Mouse (Mus musculus): ENCODE measurements around the gene Adora2b.
A peak's percentile ranks its signal among the peaks of the same experiment; 100 is the strongest.
"Not testable (repeated sequence)": the region's sequence is repeated elsewhere in the genome, so short reads cannot be mapped to it uniquely, and the experiment has no call there.

The Adora2b gene

DNA sequence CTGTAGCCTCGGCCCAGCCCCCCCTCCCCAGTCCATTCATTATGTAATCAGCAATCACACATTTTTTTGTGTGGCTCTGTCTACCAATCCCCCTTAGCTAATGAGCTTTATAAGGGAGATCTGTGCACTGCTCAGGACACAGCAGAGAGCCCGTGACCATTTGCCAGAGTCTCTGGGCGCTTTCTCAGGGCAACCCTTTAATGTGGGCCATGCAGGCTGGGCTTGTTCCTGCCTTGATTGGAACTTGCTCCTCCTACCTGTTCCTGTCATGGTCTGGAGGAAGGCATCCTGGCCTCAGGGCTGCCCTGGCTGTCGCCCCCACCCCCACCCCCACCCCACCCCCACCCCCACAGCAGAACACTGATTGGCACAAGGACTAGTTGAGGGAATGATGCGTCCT is 10.4 kb downstream of the Adora2b start:
- no peak for DNase-seq (ENCODE audit: extremely low read depth, low read depth, low spot score)

DNA sequence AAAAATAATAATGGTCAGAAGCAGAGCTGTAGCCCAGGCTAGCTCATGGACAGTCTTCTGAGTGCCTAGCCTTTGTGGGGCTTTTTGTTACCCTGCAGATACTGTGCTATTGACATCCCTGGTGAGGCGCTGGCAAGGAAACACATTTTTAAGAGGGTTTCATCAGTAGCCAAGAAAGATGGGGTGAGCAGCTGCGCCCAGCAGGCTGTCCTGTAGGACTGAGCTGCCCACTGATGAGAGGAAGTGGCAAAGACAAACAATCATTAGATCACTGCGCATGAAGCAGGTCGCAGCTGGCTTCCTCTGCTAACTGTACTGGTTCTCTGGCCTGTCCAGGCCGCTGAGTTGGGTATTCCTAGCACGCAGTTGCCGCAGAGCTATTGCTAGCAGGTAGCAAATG is 14.8 kb downstream of the Adora2b start:
- no peak for DNase-seq (ENCODE audit: extremely low read depth, low read depth, low spot score)

- DNase-seq (ENCODE audit: extremely low read depth, low read depth, low spot score), result no peak
Observed at GRCm38 (mm10) chr11:62264018-62264417, 15.2 kb downstream of the Adora2b start.

- DNase-seq (ENCODE audit: extremely low read depth, low read depth, low spot score), result no peak
Observed at GRCm38 (mm10) chr11:62265642-62266041, 16.9 kb downstream of the Adora2b start.

- DNase-seq (ENCODE audit: extremely low read depth, low read depth, low spot score), result no peak
Observed at GRCm38 (mm10) chr11:62266466-62267214, 17.9 kb downstream of the Adora2b start.

- DNase-seq (ENCODE audit: extremely low read depth, low read depth, low spot score), result no peak
Observed at GRCm38 (mm10) chr11:62268381-62268780, 19.6 kb downstream of the Adora2b start.

DNA sequence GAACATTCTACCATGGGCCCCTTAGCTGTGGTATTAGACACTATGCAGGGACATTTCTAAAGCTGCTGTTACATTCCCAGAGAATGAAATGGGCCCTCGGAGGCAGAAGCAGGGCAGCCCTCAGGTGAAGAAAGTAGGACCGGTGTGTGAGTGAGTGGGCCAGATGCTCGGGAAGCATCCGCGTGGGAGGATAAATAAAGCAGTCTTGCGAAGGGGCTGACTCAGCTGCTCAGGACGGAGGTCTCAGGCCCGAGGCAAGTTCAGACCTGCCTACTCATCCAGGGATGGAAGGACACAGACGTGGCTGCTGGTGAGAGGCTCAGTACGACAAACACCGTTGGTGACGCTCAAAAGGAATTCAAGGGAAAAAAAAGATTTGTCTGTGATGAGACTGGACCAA is 20.3 kb downstream of the Adora2b start:
- DNase-seq (ENCODE audit: extremely low read depth, low read depth, low spot score), result no peak

- DNase-seq (ENCODE audit: extremely low read depth, low read depth, low spot score), result no peak
Observed at GRCm38 (mm10) chr11:62270851-62271250, 22.1 kb downstream of the Adora2b start.

- no peak for DNase-seq (ENCODE audit: extremely low read depth, low read depth, low spot score)
Observed at GRCm38 (mm10) chr11:62277086-62277485, 28.3 kb downstream of the Adora2b start.

- DNase-seq (ENCODE audit: extremely low read depth, low read depth, low spot score), result no peak
Observed at GRCm38 (mm10) chr11:62278027-62278426, 29.2 kb downstream of the Adora2b start.

DNA sequence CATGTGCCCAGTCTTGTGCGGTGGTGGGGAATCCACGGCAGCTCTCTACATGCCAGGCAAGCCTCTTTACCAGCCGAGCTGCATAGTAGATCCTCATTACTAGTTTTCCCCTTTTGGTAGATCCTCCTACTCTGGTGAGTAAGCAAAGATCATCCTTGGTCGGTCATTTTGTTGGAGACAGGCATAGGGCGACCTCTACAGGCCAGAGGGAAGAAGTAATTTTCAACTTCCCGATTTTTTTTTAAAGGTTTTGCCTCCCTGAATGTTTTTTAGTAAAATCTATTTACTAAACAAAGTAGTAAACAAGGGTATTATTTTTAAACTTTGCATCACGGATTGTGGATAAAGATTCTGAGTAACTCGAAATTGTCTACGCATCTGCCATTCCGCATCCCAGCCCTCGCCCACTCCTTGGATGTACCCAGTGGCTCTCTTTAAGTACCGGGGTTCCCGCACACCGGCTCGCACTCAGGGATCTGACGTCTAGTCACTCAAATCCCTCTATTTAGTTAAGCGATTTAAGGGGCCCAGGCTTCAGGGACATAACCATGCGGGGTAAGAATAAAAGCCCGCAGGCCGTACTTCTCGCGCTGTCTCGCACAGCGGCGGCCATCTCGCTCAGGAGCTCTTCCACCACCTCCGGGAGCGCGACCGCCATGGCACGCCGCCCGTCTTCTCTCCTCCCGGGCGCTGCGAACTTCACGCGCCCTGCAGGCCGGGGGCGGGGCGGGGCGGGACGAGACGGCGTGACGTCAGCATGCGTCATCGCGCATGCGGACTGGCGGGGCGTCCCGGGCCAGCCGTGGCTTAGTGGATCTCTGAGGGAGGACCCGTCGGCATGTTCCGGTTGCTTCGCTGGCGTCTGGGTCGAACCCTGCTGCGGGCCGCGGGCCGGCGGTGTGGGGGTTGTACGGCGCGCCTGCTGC is 32.2 kb downstream of the Adora2b start, which contains the start of the genes Zswim7 and Ttc19:
Gene Zswim7, minus strand, starts transcription at position 701 of the 926 bp plus-strand sequence.
Gene Ttc19, plus strand, starts transcription at position 799 of the 926 bp plus-strand sequence.
- peak; percentile 23 for DNase-seq (ENCODE audit: extremely low read depth, low read depth, low spot score)

DNA sequence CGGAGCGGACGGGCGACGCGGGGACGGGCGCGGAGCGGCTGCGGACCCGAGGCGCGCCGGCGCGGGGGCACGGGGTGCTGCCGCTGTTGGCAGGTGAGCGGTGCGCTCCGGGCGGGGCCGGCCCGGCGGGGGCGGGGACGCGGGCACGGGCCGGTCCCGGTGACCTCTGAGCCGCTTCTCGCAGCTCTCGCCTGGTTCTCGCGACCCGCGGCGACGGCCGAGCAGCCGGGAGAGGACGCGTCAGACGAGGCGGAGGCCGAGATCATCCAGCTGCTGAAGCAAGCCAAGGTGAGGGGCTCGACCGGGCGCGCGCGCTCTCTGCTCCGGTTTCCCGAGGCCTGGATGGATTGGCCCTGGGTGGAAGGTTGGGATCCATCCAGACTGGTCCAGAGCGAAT is 32.8 kb downstream of the Adora2b start:
- no peak for DNase-seq (ENCODE audit: extremely low read depth, low read depth, low spot score)

- not testable (repeated sequence) for DNase-seq (ENCODE audit: extremely low read depth, low read depth, low spot score)
Observed at GRCm38 (mm10) chr11:62284020-62284419, 35.2 kb downstream of the Adora2b start.

- no peak for DNase-seq (ENCODE audit: extremely low read depth, low read depth, low spot score)
Observed at GRCm38 (mm10) chr11:62285020-62285419, 36.2 kb downstream of the Adora2b start.

DNA sequence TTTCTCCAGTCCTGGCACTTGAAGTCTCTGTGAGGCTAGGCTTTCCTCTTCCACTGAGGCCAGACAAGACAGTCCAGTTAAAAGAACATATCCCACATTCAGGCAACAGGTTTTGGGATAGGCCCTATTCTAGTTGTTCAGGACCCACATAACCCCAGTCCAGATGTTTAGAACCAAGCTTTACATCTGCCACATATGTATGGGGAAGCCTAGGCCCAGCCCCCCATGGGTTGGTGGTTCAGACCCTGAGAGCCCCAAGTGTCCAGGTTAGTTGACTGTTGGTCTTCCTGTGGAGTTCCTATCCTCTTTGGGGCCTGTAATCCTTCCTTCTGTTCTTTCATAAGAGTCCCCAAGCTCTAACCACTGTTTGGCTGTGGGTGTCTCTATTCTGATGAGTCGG is 38.9 kb downstream of the Adora2b start:
- DNase-seq (ENCODE audit: extremely low read depth, low read depth, low spot score), result no peak

DNA sequence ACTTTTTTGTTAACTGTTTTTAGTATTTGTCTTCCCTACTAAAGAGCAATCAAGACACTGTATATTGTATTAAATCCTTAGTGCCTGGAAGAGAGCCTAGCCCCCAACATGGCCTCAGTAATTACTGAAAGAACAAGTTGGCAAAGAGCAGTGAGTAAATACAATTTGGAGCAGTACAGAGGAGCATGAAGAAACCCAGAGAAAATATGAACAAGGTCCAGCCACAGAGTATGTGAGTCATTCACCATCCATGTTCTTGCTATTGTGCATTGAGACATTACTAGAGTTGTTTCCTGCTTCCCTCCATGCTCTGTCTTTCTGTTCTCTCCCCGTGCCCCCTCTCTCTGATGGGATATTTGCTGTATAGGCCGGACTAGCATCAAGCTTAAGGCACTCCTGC is 45.3 kb downstream of the Adora2b start:
- no peak for DNase-seq (ENCODE audit: extremely low read depth, low read depth, low spot score)

- DNase-seq (ENCODE audit: extremely low read depth, low read depth, low spot score), result no peak
Observed at GRCm38 (mm10) chr11:62298883-62299282, 50.1 kb downstream of the Adora2b start.

DNA sequence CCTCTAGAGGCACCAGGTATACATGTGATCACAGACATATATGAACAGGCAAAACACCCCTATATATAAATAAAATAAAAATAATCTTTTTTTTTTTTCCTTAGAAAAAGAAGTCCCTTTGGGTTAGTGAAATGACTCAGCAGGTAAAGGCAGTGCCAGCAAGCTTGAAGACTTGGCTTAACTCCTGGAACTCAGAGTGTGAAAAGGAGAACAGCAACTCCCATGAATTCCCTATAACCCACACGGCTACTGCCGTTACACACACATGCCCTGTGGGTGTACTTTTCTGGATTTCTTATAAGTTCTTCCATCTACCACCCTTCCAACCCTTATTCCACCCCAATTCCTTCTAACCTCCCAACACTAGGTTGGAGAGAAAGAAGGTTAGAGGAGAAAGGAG is 57.1 kb downstream of the Adora2b start:
- DNase-seq (ENCODE audit: extremely low read depth, low read depth, low spot score), result no peak

GRCm38 (mm10) chr11:62309296-62309695 is 60.5 kb downstream of the Adora2b start:
- DNase-seq (ENCODE audit: extremely low read depth, low read depth, low spot score), result no peak

DNA sequence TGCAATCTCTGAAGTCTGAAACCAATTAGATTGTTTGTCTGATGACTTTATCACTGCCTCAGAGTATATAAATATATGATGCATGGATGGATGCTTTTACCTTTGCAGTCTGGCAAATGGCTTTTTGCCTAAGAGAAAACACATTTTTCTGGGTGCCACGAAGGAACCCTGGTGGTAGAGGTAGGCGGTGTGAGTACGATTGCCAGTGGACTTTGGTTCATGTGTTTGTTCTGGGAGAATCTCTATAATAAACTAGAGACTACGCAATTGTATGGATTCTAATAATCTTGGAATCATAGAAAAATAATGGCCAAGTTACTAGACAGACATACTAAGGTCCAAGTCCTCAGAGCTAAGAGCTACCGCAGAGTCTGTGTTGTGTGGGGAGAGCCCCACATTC is 66.2 kb downstream of the Adora2b start:
- no peak for DNase-seq (ENCODE audit: extremely low read depth, low read depth, low spot score)

Measured in fat pad, adult 2 months (tissue).